Mouse (Mus musculus) granulocyte monocyte progenitor cell, adult 5-6 weeks (primary cell): ENCODE results near the gene Eea1. TPM values are rescaled to one million over a fixed set of nuclear protein-coding genes. Genes with fewer than 3 reads are reported as not detected.

Experiments used
- ATAC-seq: replicated peaks from 2 replicates; pipeline ENCODE4 v1.8.0; 2016; ENCODE audit warnings: mild to moderate bottlenecking, moderate TSS enrichment, inconsistent platforms; ENCODE audit not compliant: poor library complexity, severe bottlenecking
- total RNA-seq, 2 experiments: library from RNA; stranded (forward) in 1 of 2; stranded (reverse) in 1 of 2; fragments of 200-712, 200-1000 nt in 1 of 2; fragments of >200 nt in 1 of 2; fragmentation: Nextera tagmentation in 1 of 2; gene quantifications; 2 replicates each; pipeline ENCODE4 v1.2.3; 2014 to 2017

Gene Eea1
- total RNA-seq, 2 experiments from 2014 or later = 24.7 to 28.0 TPM

GRCm38 (mm10) chr10:95941768-95942425 lies 1.4 kb downstream of the Eea1 start:
- peak; percentile 21 for ATAC-seq

GRCm38 (mm10) chr10:95945086-95945485 lies 4.6 kb downstream of the Eea1 start:
- ATAC-seq = no peak

GRCm38 (mm10) chr10:95949410-95949809 lies 9.0 kb downstream of the Eea1 start:
- ATAC-seq = peak; percentile 40; the same call in 1 of the 2 replicates

- no peak for ATAC-seq
Observed at GRCm38 (mm10) chr10:95950194-95950593, 9.7 kb downstream of the Eea1 start.

GRCm38 (mm10) chr10:95950797-95951196 lies 10.3 kb downstream of the Eea1 start:
- 0 out of 2 replicates have a peak, but pooled peaks have one; percentile 27 for ATAC-seq

GRCm38 (mm10) chr10:95951346-95951745 lies 10.9 kb downstream of the Eea1 start:
- no peak for ATAC-seq

- no peak for ATAC-seq
Observed at GRCm38 (mm10) chr10:95956629-95957028, 16.2 kb downstream of the Eea1 start.

GRCm38 (mm10) chr10:95957574-95957973 lies 17.1 kb downstream of the Eea1 start:
- ATAC-seq = no peak

- no peak for ATAC-seq
Observed at GRCm38 (mm10) chr10:95964679-95965078, 24.2 kb downstream of the Eea1 start.

GRCm38 (mm10) chr10:95969694-95970093 lies 29.2 kb downstream of the Eea1 start:
- ATAC-seq = no peak; the same call in 1 of the 2 replicates

GRCm38 (mm10) chr10:95970744-95971212 lies 30.3 kb downstream of the Eea1 start:
- no peak for ATAC-seq

GRCm38 (mm10) chr10:95971341-95971740 lies 30.9 kb downstream of the Eea1 start:
- no peak for ATAC-seq

- no peak for ATAC-seq
Observed at GRCm38 (mm10) chr10:95971942-95972341, 31.5 kb downstream of the Eea1 start.

GRCm38 (mm10) chr10:95974462-95974861 lies 34.0 kb downstream of the Eea1 start:
- ATAC-seq = no peak

GRCm38 (mm10) chr10:95976798-95977197 lies 36.3 kb downstream of the Eea1 start:
- ATAC-seq = no peak

- ATAC-seq = no peak
Observed at GRCm38 (mm10) chr10:95989731-95990130, 49.3 kb downstream of the Eea1 start.

- no peak for ATAC-seq
Observed at GRCm38 (mm10) chr10:95991176-95991575, 50.7 kb downstream of the Eea1 start.

GRCm38 (mm10) chr10:96000904-96001303 lies 60.5 kb downstream of the Eea1 start:
- ATAC-seq = peak; percentile 100

- ATAC-seq = peak; percentile 100
Observed at GRCm38 (mm10) chr10:96015738-96016137, 75.3 kb downstream of the Eea1 start.

GRCm38 (mm10) chr10:96017418-96017817 lies 77.0 kb downstream of the Eea1 start:
- no peak for ATAC-seq

GRCm38 (mm10) chr10:96033356-96033984 lies 93.0 kb downstream of the Eea1 start:
- ATAC-seq = peak; percentile 74

GRCm38 (mm10) chr10:96034106-96034505 lies 93.7 kb downstream of the Eea1 start:
- ATAC-seq = no peak
